Mouse (Mus musculus): ENCODE data around the gene Cd5.

The Cd5 gene

GRCm38 (mm10) chr19:10738811-10739210 is at the start of gene Cd5:
Cd5 (minus strand) TSS chr19:10739002.
- DNase-seq (ENCODE audit: low read depth, low spot score) = no peak

DNA sequence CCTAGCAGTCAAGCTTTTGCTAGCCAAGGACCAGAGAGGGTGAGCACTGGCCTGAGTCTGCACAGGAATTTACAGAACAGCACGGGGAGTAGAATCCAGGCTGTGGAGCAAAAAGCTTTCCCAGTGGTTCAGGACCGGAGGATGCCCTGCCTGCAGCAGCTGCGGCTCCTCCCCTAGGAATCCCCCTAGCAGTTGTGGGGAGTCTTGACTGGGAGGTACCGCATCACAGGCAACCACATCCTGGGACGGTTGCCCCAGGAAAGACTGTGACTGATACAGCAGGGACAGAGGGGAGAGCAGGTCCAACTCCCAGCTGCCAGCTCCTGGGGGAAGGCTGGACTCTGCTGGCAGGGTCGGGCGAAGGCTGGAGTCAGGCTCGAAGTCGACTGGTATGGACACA is 49.4 kb upstream of the Cd5 start:
- DNase-seq (ENCODE audit: low read depth, low spot score) = no peak

DNA sequence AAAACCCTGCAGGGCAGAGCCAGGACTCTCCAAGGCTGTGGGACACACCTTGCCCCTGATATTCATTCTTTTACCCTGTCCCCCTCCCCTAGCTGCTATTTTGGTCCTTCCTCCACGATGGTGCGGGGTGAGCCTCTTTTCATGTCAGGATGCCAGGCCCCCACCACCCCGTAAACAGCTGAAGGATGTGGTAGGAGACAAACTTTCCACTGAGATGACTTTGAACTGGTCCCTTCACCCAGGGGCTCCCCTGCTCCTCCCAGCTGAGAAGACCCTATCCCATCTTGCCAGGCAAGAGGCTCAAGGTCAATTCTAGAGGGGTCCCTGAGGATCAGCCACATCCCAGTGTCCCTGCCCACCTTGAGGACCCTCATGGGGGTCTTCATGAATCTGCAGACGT is 48.6 kb upstream of the Cd5 start:
- DNase-seq (ENCODE audit: low read depth, low spot score) = no peak

GRCm38 (mm10) chr19:10786753-10787152 is 48.0 kb upstream of the Cd5 start:
- no peak for DNase-seq (ENCODE audit: low read depth, low spot score)

DNA sequence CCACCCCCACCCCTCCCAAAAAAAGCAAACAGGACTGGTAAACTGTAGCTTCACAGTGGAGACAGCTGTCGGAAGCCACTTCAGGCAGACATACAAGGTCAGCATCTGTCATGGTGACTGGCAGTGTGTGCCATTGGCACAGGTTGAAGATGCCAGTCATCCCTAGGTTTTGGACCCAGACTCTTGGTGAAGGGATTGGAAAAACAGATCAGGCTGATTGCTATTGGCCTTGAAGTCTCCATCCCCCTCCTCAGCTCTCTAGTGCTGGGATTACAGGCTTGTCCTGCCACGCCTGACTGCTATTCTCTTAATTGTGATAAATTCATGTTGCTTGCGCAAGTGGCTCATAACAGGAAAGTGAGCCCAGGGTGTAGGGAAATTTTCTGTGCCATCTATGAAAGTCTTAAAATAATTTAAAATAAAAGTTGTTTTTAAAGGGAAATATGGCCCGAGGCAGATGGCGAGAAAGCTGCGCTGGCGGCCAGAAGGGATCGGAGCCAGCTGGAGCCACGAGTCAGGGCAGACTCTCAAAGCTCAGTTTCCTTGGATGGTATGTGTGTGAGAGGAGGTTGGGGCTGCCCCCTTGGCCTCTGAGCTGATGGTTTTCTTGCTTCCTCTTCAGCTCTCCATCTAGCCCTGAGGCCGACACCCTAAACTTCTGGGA is 46.1 kb upstream of the Cd5 start:
- no peak for DNase-seq (ENCODE audit: low read depth, low spot score)

GRCm38 (mm10) chr19:10784061-10784460 is 45.3 kb upstream of the Cd5 start:
- DNase-seq (ENCODE audit: low read depth, low spot score) = no peak

DNA sequence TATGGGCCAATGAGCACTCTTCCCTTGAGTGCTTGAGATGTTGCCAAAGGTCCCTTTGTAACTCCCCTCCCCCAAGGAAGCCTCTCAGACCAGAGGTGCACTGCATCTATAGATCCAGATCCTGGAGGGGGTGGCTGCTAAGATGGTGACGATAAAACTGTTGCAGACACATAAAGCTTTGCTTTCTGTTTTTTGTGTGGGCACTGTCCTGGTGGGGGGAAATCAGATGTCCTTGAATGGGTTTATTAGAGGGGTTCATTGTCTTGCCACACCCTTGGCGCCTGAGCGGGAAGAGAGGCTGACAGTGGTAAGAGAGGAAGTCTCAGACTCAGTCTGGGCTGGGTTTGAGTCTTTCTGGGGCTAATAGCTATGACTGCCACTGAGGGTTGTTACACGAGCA is 44.4 kb upstream of the Cd5 start:
- DNase-seq (ENCODE audit: low read depth, low spot score) = no peak

- DNase-seq (ENCODE audit: low read depth, low spot score) = no peak
Measured at GRCm38 (mm10) chr19:10781641-10782040, 42.8 kb upstream of the Cd5 start.

GRCm38 (mm10) chr19:10776906-10777305 is 38.1 kb upstream of the Cd5 start:
- no peak for DNase-seq (ENCODE audit: low read depth, low spot score)

- no peak for DNase-seq (ENCODE audit: low read depth, low spot score)
Measured at GRCm38 (mm10) chr19:10774141-10774540, 35.3 kb upstream of the Cd5 start.

DNA sequence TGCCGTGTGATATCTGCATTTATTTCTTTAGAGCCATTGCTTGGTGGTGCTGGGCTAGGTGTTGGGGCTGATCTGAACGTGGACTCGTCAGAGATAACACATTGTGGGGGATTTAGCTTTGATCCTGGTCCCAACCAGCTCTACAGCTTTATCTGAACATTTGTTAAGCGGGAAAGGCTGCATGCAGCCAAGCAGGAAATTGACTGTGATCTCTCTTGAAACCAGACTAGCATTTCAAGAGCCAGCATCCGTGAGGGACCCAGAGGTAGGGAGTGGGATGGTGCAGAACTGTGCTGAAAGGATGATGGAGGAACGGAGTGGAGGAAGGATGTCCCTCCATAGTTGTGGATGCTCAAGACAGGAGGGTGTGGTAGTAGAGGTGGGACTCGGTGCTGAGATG is 34.6 kb upstream of the Cd5 start:
- no peak for DNase-seq (ENCODE audit: low read depth, low spot score)

DNA sequence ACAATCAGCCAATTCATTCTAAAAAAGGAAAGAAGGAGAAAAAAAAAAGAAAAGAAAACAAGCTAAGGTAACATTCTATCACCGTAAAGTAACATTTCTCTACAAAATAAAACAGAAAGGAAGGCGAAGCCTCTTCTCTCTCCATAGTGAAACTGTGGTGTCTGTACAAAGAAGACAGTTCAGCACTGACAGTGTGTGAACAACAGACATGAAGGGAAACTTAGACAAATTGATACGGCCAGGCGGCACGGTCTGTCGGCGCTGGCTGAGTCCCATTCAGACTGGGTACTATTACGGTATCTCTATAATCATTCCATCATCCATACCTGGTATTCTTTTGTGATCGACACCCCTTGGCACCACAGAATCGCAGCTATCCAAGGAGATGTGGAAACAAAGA is 34.1 kb upstream of the Cd5 start:
- no peak for DNase-seq (ENCODE audit: low read depth, low spot score)

DNA sequence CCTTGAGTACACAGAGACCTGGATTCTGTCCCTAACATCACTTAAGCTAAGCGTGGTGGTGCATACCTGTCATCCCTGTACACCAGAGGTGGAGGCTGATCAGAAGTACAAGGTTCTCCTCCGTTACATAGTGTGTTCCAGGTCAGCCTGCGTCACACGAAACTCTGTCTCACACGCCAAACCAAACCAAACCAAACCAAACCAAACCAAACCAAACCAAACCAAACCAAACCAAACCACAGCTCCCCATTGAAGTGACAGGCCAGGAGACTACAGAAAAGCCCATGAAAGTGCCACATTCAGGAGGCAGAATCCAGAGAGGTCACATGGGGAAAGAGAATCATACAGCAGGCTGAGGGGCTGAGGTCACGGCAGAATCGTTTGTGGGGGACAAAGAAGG is 33.2 kb upstream of the Cd5 start:
- no peak for DNase-seq (ENCODE audit: low read depth, low spot score)

- no peak for DNase-seq (ENCODE audit: low read depth, low spot score)
Measured at GRCm38 (mm10) chr19:10769429-10770195, 30.8 kb upstream of the Cd5 start.

DNA sequence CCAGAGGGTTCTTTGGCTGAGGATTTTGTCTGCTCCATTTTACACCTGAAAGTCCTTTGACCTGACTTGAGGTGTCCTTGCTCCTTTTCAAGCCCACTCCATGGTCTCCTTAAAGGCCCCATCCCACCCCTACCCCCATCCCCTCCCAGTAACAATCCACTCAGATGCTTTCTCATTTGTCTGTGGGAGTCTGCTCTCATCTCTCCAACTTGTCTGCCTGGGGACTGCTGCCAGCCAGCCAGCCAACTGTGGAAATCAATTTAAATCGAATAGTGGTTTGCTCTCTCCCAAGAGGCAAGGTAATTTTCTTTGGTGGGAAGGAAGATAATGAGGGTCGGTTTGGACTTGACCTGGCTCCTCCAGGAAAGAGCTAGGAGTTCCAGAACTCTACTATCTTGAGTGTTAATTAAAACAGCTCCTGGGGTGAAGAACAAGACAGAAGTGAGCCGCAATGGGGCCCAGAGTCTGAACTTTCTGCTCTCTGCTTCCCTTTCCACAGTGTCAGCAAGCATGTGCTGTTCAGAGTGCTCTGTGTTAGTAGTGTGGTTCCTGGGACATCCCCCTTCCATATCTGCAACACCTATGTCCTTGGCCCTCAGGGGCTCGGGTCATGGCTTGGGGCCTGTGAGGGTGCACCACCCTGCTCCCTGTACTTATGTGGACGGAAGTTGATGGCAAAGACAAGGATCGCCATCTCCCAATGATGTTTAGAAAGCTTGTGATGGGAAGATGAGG is 30.1 kb upstream of the Cd5 start:
- no peak for DNase-seq (ENCODE audit: low read depth, low spot score)

DNA sequence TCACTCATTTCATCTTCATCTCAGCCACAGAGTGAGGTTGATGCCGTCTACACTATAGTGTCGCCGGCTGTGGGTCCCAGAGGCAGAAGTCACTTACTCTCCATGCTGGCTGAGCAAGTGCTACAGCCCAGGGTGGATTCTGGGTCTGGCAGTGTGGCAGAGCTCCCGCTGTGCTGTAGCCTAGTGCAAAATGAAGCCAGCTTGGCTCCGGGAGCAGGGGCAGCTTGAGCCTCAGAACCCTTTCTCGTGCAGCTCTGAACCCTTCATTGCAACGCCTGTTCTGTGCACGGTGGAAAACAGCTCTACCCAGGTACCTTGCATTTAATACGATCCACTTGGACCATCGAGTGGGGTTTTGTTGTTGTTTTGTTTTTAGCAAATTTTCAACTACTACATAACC is 28.8 kb upstream of the Cd5 start:
- no peak for DNase-seq (ENCODE audit: low read depth, low spot score)

DNA sequence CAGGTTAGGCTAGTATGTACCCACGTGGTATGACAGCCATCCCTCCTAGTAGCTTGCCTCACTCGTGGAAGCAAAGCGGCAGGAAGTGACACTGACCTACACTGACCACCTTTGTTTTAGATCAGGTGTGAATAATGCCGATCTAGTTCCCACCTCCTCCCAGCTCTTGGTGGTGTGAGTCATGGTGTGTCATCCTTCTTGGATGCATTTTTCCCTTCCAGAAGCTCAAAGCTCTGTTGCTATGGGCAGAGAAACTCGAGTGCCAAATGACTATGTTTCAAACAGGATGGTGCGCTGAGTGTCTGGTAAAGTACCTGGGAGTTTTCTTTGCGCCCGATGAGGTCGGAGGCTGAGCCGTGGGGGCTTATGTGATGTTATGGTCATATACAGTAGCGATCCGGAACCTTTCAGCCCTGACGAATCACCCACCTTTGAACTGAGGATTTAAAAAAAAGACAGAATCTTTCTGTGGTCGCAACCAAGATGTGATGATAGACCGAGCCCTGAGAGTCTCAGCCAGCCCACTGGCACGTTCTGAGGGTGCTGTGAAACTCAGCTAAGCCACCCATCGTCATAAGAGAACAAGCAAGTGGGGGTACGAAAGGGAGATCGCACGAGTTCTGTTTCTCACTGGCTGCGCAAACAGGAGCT is 24.7 kb upstream of the Cd5 start:
- no peak for DNase-seq (ENCODE audit: low read depth, low spot score)

DNA sequence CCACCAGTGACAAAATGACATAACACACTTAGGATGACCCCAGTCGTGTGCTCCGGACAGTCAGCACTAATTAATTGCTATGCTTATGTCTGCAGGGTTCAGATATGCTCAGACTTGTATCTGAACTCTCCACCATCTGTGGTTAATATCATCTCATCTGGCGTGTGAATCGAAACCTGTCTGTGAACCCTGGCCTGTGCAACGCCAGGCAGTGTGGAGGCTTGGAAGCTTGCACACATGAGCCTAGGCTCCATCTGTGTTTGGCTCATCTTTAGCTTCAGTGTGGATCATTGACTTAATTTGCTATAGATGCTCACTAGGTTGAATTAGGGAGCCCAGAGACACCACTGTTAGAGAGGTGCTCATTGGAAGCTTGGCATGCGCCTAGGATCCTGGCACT is 23.7 kb upstream of the Cd5 start:
- DNase-seq (ENCODE audit: low read depth, low spot score) = no peak

- DNase-seq (ENCODE audit: low read depth, low spot score) = no peak
Measured at GRCm38 (mm10) chr19:10761794-10762415, 23.1 kb upstream of the Cd5 start.

- DNase-seq (ENCODE audit: low read depth, low spot score) = no peak
Measured at GRCm38 (mm10) chr19:10759983-10760831, 21.4 kb upstream of the Cd5 start.

- no peak for DNase-seq (ENCODE audit: low read depth, low spot score)
Measured at GRCm38 (mm10) chr19:10759525-10759924, 20.7 kb upstream of the Cd5 start.

Data from R1 (cell line).